Mouse (Mus musculus) olfactory bulb, adult 2 months (tissue): Measurements from ENCODE around the gene Mpdz.

Experiments
- CTCF ChIP-seq: fragments of 200-500 bp; IDR thresholded peaks from 2 replicates; pipeline ENCODE4 v1.5.1; 2012; ENCODE audit warnings: low read depth, mild to moderate bottlenecking, low read length, moderate library complexity; ENCODE audit not compliant: insufficient read depth
- POLR2A ChIP-seq: fragments of 200-500 bp; IDR thresholded peaks from 2 replicates; pipeline ENCODE4 v1.6.1; 2012; ENCODE audit warnings: mild to moderate bottlenecking, low read depth, low read length, moderate library complexity; ENCODE audit not compliant: insufficient read depth

DNA sequence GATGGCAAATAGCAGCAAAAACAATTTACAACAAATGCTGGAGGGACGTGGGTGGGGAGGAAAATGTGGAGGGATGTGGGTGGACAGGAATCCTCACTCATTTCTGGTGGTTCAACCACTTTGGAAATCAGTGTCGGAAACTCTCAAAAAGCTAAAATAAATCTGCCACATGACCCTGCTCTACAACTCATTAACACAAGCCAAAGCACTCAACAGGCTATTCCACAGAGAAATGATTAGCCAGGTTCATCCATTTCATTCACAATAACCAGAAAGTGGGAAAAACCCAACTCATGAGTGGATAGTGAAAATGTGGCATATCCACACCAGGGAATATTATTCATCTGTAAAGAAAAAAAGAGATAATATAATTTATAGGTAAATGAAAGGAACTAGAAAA is 47.9 kb upstream of the Mpdz start:
- TF ChIP-seq POLR2A (no peak), CTCF (no peak)
